Mouse (Mus musculus): ENCODE data around the gene Gm28729. TPM values are rescaled to one million over a fixed set of nuclear protein-coding genes. Genes with fewer than 3 reads are reported as not detected.

Gm28729 gene
- polyA plus RNA-seq, 1 experiment from 2014 or later: 0.28 TPM

DNA sequence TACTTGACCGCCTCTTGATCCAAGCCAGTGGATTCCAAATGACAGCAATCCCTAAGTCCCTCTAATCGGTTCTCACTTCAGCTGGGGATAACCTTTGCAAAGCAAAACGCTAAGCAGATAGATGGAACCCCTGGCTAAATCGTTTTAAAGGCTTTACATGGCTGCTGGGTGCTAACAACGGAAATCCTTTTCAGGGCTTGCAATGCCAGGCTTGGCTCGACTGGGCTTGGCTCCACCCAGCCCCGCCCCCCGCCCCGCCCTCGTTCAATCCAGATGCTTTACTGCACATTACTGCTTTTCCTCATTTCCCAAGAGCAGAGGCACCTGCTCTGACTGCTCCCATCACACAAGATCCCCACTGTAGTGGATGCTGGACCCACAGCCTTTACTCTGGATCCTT lies 83.0 kb downstream of the Gm28729 start:
- DNase-seq (ENCODE audit: low spot score) (no peak), ATAC-seq (no peak)
- H3K4me1 ChIP-seq (ENCODE audit: control insufficient read depth, insufficient read depth, low read length): peaks cover 13% of the 10 kb centered on the region
- no peak overlapping the region for H3K27ac ChIP-seq (ENCODE audit: low read depth, low read length)
- no peaks in the 10 kb centered on the region for H3K9me3 ChIP-seq (replicated peaks; ENCODE audit: control insufficient read depth, low read length)
- 15% methylated on average over 10 of the region's 10 CpGs for WGBS
- H3K4me2 ChIP-seq (ENCODE audit: low read length): 0 out of 2 replicates have a peak overlapping the region, but pooled peaks have one; percentile 1
- H3K4me3 ChIP-seq (ENCODE audit: low read depth, low read length): no peak overlapping the region
- H3K27me3 ChIP-seq (replicated peaks; ENCODE audit: control insufficient read depth, insufficient read depth, low read length): no peaks in the 10 kb centered on the region; the same call in 1 of the 2 replicates
- peak overlapping the region; percentile 21; the same call in 1 of the 2 replicates for H3K9ac ChIP-seq (ENCODE audit: low read length)
- no peaks in the 10 kb centered on the region for H3K36me3 ChIP-seq (ENCODE audit: control insufficient read depth, insufficient read depth, low read length)

DNA sequence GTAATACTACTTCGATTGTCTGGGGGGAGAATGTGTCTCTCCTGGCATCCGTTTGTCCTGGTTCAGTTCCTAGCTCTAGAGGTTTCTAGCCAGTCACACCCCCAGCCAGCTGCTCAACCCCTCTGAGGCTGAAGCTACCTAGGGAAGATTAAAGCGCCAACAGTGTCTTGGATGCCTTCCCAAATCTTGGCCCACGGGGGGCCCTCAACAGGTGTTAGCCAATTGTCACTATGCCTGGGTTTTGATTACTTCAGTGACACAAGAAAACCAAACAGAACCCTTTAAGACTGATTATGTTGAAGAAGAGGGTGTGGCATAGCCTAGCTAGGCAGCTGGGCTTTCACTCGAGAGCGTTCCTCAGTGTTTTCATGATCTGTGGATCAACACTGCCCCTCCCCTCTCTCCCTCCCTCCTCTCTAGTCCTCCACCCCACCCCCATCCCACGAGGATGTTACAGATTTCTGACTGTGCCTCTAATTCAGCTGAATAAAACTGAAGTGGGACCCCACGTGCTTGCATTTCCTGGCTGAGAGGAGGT lies 86.7 kb downstream of the Gm28729 start:
- H3K4me2 ChIP-seq (ENCODE audit: low read length): peak overlapping the region; percentile 75
- DNase-seq (ENCODE audit: low spot score): peak; percentile 59

GRCm38 (mm10) chr9:96437805-96438333 lies 87.2 kb downstream of the Gm28729 start:
- DNase-seq (ENCODE audit: low spot score): peak; percentile 74
- Histone ChIP-seq H3K4me3 (ENCODE audit: low read depth, low read length) (peak overlapping the region; percentile 37), H3K4me2 (ENCODE audit: low read length) (peak overlapping the region; percentile 75), H3K36me3 (ENCODE audit: control insufficient read depth, insufficient read depth, low read length) (no peaks in the 10 kb centered on the region), H3K27ac (ENCODE audit: low read depth, low read length) (peak overlapping the region; percentile 68), H3K27me3 (replicated peaks; ENCODE audit: control insufficient read depth, insufficient read depth, low read length) (peaks cover 3% of the 10 kb centered on the region; the same call in 1 of the 2 replicates), H3K9me3 (replicated peaks; ENCODE audit: control insufficient read depth, low read length) (no peaks in the 10 kb centered on the region), H3K4me1 (ENCODE audit: control insufficient read depth, insufficient read depth, low read length) (peaks cover 17% of the 10 kb centered on the region), H3K9ac (ENCODE audit: low read length) (peak overlapping the region; percentile 70)
- under 1% methylated on average over 25 of the region's 25 CpGs for WGBS
- peak; percentile 65 for ATAC-seq

More for the DNA sequence above, 86.7 kb downstream of the Gm28729 start:
- 2% methylated on average over 8 of the region's 8 CpGs for WGBS
- Histone ChIP-seq H3K9ac (ENCODE audit: low read length) (peak overlapping the region; percentile 70), H3K36me3 (ENCODE audit: control insufficient read depth, insufficient read depth, low read length) (no peaks in the 10 kb centered on the region), H3K27me3 (replicated peaks; ENCODE audit: control insufficient read depth, insufficient read depth, low read length) (peaks cover 3% of the 10 kb centered on the region; the same call in 1 of the 2 replicates), H3K27ac (ENCODE audit: low read depth, low read length) (peak overlapping the region; percentile 68; the same call in 1 of the 2 replicates), H3K9me3 (replicated peaks; ENCODE audit: control insufficient read depth, low read length) (no peaks in the 10 kb centered on the region), H3K4me1 (ENCODE audit: control insufficient read depth, insufficient read depth, low read length) (peaks cover 17% of the 10 kb centered on the region), H3K4me3 (ENCODE audit: low read depth, low read length) (peak overlapping the region; percentile 37)
- peak; percentile 61 for ATAC-seq

DNA sequence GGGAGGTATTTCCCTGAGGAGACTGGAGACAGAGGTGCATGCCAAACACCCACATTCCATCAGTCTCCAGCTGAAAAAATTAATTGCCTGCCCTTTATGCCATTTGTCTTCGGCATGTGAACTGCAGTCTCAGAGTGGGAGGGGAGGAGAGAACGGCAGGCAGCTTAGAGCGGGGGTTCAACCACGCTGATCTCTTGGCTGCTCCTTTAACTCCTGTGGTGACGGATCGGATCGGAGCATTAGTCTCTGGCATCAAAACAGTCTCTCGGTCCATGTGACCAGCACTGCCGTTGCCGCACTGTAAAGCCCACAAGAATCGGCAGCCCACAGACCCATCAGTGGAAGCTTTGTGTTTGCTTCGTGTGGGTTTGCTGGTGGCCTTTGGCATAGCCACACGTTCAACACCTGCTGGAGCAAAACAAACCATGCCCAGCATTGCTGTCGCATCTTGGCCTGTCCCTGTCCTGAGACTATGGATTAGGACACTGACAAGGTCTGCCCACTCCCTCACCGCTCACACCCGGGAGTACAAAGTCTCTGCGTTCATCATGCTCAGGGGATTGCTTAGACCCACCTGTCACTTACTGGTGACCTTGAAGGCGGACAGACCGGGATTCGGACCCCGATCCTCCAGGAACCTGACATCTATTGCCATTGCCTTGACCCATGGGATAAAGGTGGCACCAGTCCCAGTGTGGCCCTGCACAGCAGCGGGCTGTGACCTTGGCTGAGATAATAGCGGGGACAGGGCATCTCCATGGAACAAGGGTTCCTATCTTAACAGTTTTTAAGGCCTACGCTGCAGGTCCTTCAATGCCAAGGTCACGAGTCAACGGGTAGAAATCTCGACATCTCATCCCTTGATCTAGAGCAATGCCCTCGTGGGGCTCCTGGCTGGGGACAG lies 87.9 kb downstream of the Gm28729 start:
- peak; percentile 16 for ATAC-seq
- peak; percentile 42 for DNase-seq (ENCODE audit: low spot score)
- Histone ChIP-seq H3K36me3 (ENCODE audit: control insufficient read depth, insufficient read depth, low read length) (no peaks in the 10 kb centered on the region), H3K27ac (ENCODE audit: low read depth, low read length) (peak overlapping the region; percentile 68; the same call in 1 of the 2 replicates), H3K9me3 (replicated peaks; ENCODE audit: control insufficient read depth, low read length) (no peaks in the 10 kb centered on the region), H3K4me1 (ENCODE audit: control insufficient read depth, insufficient read depth, low read length) (peaks cover 17% of the 10 kb centered on the region), H3K4me2 (ENCODE audit: low read length) (peak overlapping the region; percentile 75), H3K9ac (ENCODE audit: low read length) (peak overlapping the region; percentile 70), H3K4me3 (ENCODE audit: low read depth, low read length) (peak overlapping the region; percentile 37), H3K27me3 (replicated peaks; ENCODE audit: control insufficient read depth, insufficient read depth, low read length) (peaks cover 3% of the 10 kb centered on the region; the same call in 1 of the 2 replicates)
- 10% methylated on average over 28 of the region's 28 CpGs for WGBS

Other genes starting within 250 kb of the Gm28729 start
- 143 and 163 TPM in 2 replicates for gene Atp1b3, start 160.8 kb downstream of the Gm28729 start, polyA plus RNA-seq (2014; fragmentation: Nextera tagmentation; extraction: Ambion mirVana)
- 228 and 271 TPM in 2 replicates for gene Rnf7, start 46.6 kb downstream of the Gm28729 start, polyA plus RNA-seq (2014; fragmentation: Nextera tagmentation; extraction: Ambion mirVana)
- gene Rasa2, start 106.4 kb upstream of the Gm28729 start, polyA plus RNA-seq (2014; fragmentation: Nextera tagmentation; extraction: Ambion mirVana): 9.7 and 14.6 TPM in 2 replicates
- 36.7 and 50.1 TPM in 2 replicates for gene Zbtb38, start 227.6 kb upstream of the Gm28729 start, polyA plus RNA-seq (2014; fragmentation: Nextera tagmentation; extraction: Ambion mirVana)